In the genomic region with DNA sequence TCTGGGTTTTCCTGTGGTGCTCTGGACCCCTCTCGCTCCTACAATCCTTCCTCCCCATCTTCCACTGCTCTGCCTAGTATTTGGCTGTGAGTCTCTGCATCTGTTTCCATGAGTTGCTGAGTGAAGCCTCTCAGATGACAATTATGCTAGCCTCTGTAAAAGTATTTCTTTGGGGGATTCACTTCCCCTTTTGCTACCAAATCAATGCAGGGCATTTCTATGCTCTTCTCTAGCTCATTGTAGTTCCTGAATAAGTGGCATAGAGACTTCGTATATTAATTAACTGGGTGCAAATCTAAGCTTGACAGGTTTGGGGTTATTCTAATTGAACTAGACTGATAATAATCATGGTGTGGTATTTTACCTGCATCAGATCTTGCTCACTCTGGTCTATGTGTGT, we compare ENCODE assay signal across 16 mouse cellular contexts.
"Had no signal": no experiment of that assay in that cellular context is flagged by ENCODE, and none has a peak within 500 bp of the region (broad histone marks: within the 10 kb centered on the region; RNA-seq: fewer than 3 reads in every experiment).

No protein-coding gene starts in this region.

- H3K4me3 ChIP-seq: layer of hippocampus, adult 2 months; limb, embryonic 13.5 days; midbrain, embryonic 13.5 days; myocyte; neural tube, embryonic 15.5 days had no signal

- H3K4me2 ChIP-seq: limb, embryonic 13.5 days; midbrain, embryonic 13.5 days; neural tube, embryonic 15.5 days had no signal

- H3K9me3 ChIP-seq: limb, embryonic 13.5 days; midbrain, embryonic 13.5 days; neural tube, embryonic 15.5 days had no signal

- H3K4me1 ChIP-seq: limb, embryonic 13.5 days; midbrain, embryonic 13.5 days; neural tube, embryonic 15.5 days had no signal

- ATAC-seq: hindbrain, embryonic 16.5 days; inflammation-experienced regulatory T-cells, adult 6 months; midbrain, embryonic 13.5 days had no signal

- H3K27me3 ChIP-seq: limb, embryonic 13.5 days; midbrain, embryonic 13.5 days; neural tube, embryonic 15.5 days had no signal

- DNase-seq: kidney, adult 18-20 months; kidney, postnatal 10 days; kidney, postnatal 4 days; left cerebral cortex, postnatal 4 days; lung, adult 2 months; retina, postnatal 1 day; right cerebral cortex, postnatal 4 days; spleen, adult 18-20 months had no signal

- H3K36me3 ChIP-seq: limb, embryonic 13.5 days; midbrain, embryonic 13.5 days; neural tube, embryonic 15.5 days had no signal

- H3K27ac ChIP-seq: layer of hippocampus, adult 2 months; limb, embryonic 13.5 days; liver, embryonic 14.5 days; midbrain, embryonic 13.5 days; neural tube, embryonic 15.5 days had no signal

- H3K9ac ChIP-seq: limb, embryonic 13.5 days; liver, embryonic 14.5 days; midbrain, embryonic 13.5 days; neural tube, embryonic 15.5 days had no signal
